Mouse (Mus musculus): ENCODE measurements around the gene Arf5. TPM values are rescaled to one million over a fixed set of nuclear protein-coding genes. Genes with fewer than 3 reads are reported as not detected.

The Arf5 gene
- polyA plus RNA-seq, 1 experiment from 2014 or later = 276 TPM

DNA sequence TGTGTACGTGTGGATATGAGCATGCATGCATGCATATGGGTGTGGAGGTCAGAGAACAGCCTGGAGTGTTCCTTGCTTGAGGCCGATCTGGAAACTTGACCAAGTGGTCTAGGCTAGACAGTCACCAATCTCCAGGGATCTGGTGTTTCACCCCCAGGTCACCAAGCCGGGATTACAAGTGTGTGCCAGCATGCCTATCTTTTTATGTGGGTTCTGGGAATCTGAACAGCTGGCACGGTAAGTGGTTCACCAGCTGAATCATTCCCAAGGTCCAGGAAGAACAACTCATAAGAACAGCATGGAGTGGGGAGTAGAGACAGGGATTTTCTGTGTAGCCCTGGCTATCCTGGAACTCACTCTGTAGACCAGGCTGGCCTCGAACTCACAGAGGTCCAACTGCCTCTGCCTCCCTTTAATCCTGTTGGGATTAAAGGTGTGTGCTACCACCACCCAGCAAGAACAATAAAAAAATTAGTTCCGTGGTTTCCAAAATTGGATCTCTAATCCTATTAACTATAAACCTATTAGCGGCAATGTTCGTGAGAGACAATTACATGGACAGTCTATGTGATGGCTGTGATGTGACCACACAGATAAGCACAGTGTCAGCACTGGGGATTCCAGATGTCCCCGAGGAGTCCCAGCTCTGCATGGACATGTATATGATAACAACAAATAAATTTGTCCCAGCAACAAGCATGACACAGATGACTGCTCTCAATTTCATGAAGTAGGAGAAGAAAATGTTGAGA, 48.1 kb downstream of the Arf5 start:
- Histone ChIP-seq H3K27me3 (replicated peaks; ENCODE audit: control insufficient read depth, insufficient read depth, low read length) (no peaks in the 10 kb centered on the region), H3K27ac (ENCODE audit: low read depth) (no peak overlapping the region), H3K9me3 (ENCODE audit: control insufficient read depth, low read length) (no peaks in the 10 kb centered on the region), H3K4me3 (ENCODE audit: low read depth, low read length) (no peak overlapping the region), H3K4me2 (ENCODE audit: low read length) (no peak overlapping the region), H3K9ac (ENCODE audit: low read length) (no peak overlapping the region), H3K36me3 (ENCODE audit: control insufficient read depth, insufficient read depth, low read length) (no peaks in the 10 kb centered on the region), H3K4me1 (replicated peaks; ENCODE audit: control insufficient read depth, insufficient read depth, low read length) (no peaks in the 10 kb centered on the region)
- DNase-seq (ENCODE audit: low spot score) (no peak), ATAC-seq (replicated peaks; ENCODE audit: low FRiP score, low TSS enrichment, low read depth) (no peak)
- WGBS = 85% methylated on average over 9 of the region's 9 CpGs

GRCm38 (mm10) chr6:28474211-28474610, 50.9 kb downstream of the Arf5 start:
- no peak overlapping the region for H3K9ac ChIP-seq (ENCODE audit: low read length)
- H3K4me1 ChIP-seq (replicated peaks; ENCODE audit: control insufficient read depth, insufficient read depth, low read length) = no peaks in the 10 kb centered on the region; the same call in 1 of the 2 replicates
- no peak overlapping the region for H3K27ac ChIP-seq (ENCODE audit: low read depth)
- ATAC-seq (replicated peaks; ENCODE audit: low FRiP score, low TSS enrichment, low read depth) (no peak), DNase-seq (ENCODE audit: low spot score) (no peak)
- H3K4me2 ChIP-seq (ENCODE audit: low read length) = no peak overlapping the region
- H3K9me3 ChIP-seq (ENCODE audit: control insufficient read depth, low read length) = no peaks in the 10 kb centered on the region
- H3K27me3 ChIP-seq (replicated peaks; ENCODE audit: control insufficient read depth, insufficient read depth, low read length) = no peaks in the 10 kb centered on the region
- WGBS = 90% methylated on average over 4 of the region's 4 CpGs
- H3K4me3 ChIP-seq (ENCODE audit: low read depth, low read length) = no peak overlapping the region
- H3K36me3 ChIP-seq (ENCODE audit: control insufficient read depth, insufficient read depth, low read length) = no peaks in the 10 kb centered on the region

- no peaks in the 10 kb centered on the region; the same call in 1 of the 2 replicates for H3K4me1 ChIP-seq (replicated peaks; ENCODE audit: control insufficient read depth, insufficient read depth, low read length)
- no peak within 1 kb of the TSS for H3K9ac ChIP-seq (ENCODE audit: low read length)
- H3K9me3 ChIP-seq (ENCODE audit: control insufficient read depth, low read length) = no peaks in the 10 kb centered on the region
- H3K27ac ChIP-seq (ENCODE audit: low read depth) = no peak within 1 kb of the TSS
- 86% methylated on average over 5 of the region's 5 CpGs for WGBS
- H3K4me3 ChIP-seq (ENCODE audit: low read depth, low read length) = no peak within 1 kb of the TSS
- H3K4me2 ChIP-seq (ENCODE audit: low read length) = no peak within 1 kb of the TSS
- no peaks in the 10 kb centered on the region for H3K36me3 ChIP-seq (ENCODE audit: control insufficient read depth, insufficient read depth, low read length)
- ATAC-seq (replicated peaks; ENCODE audit: low FRiP score, low TSS enrichment, low read depth) (no peak), DNase-seq (ENCODE audit: low spot score) (no peak)
- no peaks in the 10 kb centered on the region for H3K27me3 ChIP-seq (replicated peaks; ENCODE audit: control insufficient read depth, insufficient read depth, low read length)
These were observed 51.5 kb downstream of the Arf5 start, which contains the start of gene Snd1 for GRCm38 (mm10) chr6:28474839-28475238. Gene Snd1, plus strand, starts transcription at chr6:28475139.

Other genes with a start within 250 kb of the Arf5 start
- 22.7 and 26.8 TPM in 2 replicates for gene Zfp800, start 25.6 kb upstream of the Arf5 start, polyA plus RNA-seq (2014; fragmentation: Nextera tagmentation; extraction: Ambion mirVana)
- gene Fscn3, start 4.2 kb downstream of the Arf5 start, polyA plus RNA-seq (2014; fragmentation: Nextera tagmentation; extraction: Ambion mirVana) = not detected in 2 replicates
- 7.2 and 8.8 TPM in 2 replicates for gene Gcc1, start 4.8 kb downstream of the Arf5 start, polyA plus RNA-seq (2014; fragmentation: Nextera tagmentation; extraction: Ambion mirVana)
- 0.36 and 3.3 TPM in 2 replicates for gene Pax4, start 25.8 kb downstream of the Arf5 start, polyA plus RNA-seq (2014; fragmentation: Nextera tagmentation; extraction: Ambion mirVana)
- 123 and 139 TPM in 2 replicates for gene Snd1, start 51.6 kb downstream of the Arf5 start, polyA plus RNA-seq (2014; fragmentation: Nextera tagmentation; extraction: Ambion mirVana)

All from intestine, embryonic 14.5 days (tissue).